Mouse (Mus musculus) lung, postnatal 4 days (tissue): ENCODE measurements around the gene Dctn3.
"Not testable (repeated sequence)": the region's sequence is repeated elsewhere in the genome, so short reads cannot be mapped to it uniquely, and the experiment has no call there.

ENCODE experiments used
- DNase-seq, 2 experiments: peaks; one replicate each; pipeline ENCODE4 v3.0.0; 2021

Dctn3 gene

GRCm38 (mm10) chr4:41696930-41697841 is 25.8 kb downstream of the Dctn3 start, which contains the start of gene Cntfr:
Cntfr (minus strand) TSS chr4:41697089.
- peak; percentile 84 to 89 for DNase-seq

DNA sequence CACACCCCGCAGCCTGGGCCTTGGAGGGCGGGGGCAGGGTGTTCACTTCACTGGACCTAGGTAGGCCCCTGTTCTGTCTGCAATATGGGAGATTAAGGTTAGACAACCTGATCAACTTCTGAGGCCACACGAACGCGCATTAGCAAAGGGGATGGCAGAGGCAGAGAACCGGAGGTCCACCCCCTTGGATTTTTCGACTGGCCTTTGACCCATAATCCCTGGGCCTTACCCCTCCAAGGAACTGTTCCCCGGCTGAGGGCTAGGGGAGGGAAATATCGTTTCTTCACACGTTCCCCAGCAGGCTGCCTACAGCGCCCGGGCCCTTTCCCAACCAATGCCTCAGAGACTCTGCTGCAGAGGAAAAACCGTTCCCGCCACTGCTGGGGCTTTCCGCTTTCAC is 26.5 kb downstream of the Dctn3 start:
- DNase-seq = not testable (repeated sequence)

DNA sequence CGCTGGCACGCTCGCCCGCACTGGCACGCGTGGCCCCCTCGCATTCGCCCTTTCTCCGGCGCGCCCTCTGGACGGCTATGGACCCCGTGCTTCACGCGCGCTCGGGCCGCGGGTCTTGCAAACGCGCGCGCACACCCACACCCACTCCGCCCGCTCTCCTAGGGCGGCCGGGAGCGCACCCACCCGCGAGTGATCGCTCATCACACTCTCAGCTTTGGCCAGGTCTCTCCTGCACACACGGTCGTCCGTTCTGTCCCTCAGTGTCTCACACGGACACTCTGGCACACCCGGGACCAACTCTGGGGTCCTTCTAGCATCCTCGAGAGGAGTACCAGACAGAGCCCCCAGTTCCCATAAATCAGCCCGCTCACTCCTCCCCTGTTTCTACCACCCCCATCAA is 27.2 kb downstream of the Dctn3 start:
- DNase-seq = not testable (repeated sequence)

DNA sequence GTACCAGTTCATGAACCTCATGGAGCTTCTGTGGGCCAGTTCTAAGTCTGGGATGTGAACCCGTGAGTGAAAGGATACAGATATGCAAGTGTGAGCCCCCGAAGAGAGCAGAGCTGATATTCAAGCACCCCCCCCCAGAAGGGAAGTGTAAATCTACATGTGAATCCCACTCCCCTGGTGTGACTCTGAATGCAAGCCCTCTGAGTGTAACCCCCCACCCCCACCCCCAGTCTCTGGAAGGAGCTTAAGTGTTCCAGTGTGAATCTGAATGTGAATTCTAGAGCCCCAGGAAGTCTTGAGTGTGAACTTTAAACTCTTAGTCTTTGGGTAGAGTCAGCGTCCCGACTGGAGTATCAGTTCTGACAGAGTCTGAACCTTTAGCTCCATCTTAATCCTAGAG is 29.5 kb downstream of the Dctn3 start:
- not testable (repeated sequence) for DNase-seq

DNA sequence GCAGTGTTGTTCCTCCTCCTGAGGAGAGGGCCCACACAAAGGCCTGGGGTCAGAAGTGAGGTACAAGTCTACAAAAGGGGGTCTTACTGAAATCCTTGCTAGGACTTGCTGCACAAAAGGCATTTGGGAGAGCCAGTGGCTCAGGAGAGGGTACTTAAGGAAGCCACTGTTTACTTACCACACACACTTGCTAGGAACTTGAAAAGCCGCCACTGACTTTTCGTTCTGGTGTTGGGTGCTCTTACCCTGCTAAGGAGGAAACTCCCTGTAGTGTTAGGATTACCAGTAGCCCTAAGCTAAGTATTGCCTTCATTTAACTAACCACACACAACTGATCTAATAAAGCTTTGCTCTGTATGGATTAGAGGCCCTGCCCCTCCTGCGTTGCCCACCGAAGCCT is 33.0 kb downstream of the Dctn3 start:
- DNase-seq = not testable (repeated sequence)

DNA sequence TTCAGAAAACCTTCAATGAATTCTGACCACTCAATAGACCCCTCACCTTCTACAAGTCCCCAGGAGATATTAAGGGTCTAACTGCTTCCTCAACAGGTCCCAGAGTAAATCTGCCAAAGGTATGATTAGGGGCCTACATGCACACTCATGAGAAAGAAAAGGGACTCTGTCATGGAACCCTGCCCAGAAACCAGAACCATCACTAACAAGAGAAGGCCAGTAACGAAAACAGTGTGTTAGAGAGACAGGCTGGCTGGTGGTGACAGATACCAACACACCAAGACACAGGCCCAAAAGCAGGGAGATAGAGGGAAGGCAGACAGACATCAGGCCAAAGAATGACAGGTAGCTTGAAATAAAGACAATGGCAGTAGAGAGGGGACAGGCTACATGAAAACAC is 34.4 kb downstream of the Dctn3 start:
- not testable (repeated sequence) for DNase-seq

DNA sequence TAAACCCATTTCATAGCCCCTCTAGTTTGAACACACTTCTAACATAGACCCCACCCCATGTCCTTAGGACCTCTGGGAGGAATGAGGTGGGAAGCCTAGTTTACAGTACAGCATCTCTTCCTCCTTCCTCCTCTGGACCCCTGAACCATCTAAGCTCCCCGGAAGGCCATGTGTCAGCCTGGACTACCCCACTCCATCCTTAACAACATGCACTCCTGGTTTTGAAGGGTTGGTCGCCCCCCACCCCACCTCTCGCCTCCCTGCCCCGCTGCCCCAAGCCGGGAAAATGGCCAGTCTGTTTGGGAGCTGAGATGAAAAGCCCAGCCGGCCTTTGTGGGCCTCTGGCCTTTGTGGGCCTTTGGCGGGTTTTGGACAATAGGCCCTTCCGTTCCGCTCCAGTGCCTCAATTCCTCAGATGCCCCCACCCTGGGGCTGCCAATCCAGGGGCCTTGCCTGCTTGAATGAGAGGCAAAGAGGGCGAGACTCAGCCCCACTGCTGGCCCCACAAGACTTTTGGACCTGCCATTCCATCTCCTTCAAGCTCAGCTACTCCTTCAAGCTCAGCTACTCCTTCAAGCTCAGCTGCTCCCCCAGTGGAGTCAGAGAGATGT is 37.0 kb downstream of the Dctn3 start:
- not testable (repeated sequence) for DNase-seq

- DNase-seq = not testable (repeated sequence)
Observed at GRCm38 (mm10) chr4:41684931-41685453, 38.0 kb downstream of the Dctn3 start.

GRCm38 (mm10) chr4:41684131-41684930 is 38.6 kb downstream of the Dctn3 start:
- not testable (repeated sequence) for DNase-seq

GRCm38 (mm10) chr4:41683303-41683702 is 39.7 kb downstream of the Dctn3 start:
- DNase-seq = not testable (repeated sequence)

- DNase-seq = no peak
Observed at GRCm38 (mm10) chr4:41682789-41683188, 40.2 kb downstream of the Dctn3 start.

DNA sequence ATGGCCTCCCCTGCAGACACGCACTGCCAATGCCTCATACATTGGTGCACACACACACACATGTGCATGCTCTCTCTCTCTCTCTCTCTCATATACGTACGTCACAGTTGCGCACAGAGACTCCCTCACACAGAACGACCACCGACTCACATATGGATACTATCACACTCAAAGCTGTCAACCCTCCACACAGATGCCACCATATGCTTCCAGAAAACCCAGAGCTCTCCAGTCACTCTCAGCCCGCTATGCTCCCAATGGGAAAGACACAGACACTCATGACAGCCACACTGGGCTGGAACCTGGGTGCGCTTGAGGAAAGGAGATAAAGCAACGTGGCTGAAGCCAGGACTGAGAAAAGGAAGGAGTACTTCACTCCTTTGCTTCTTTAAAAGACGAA is 41.0 kb downstream of the Dctn3 start:
- no peak for DNase-seq

- no peak for DNase-seq
Observed at GRCm38 (mm10) chr4:41681176-41681575, 41.8 kb downstream of the Dctn3 start.

- no peak for DNase-seq
Observed at GRCm38 (mm10) chr4:41679291-41679690, 43.7 kb downstream of the Dctn3 start.

- no peak for DNase-seq
Observed at GRCm38 (mm10) chr4:41678863-41679262, 44.1 kb downstream of the Dctn3 start.

DNA sequence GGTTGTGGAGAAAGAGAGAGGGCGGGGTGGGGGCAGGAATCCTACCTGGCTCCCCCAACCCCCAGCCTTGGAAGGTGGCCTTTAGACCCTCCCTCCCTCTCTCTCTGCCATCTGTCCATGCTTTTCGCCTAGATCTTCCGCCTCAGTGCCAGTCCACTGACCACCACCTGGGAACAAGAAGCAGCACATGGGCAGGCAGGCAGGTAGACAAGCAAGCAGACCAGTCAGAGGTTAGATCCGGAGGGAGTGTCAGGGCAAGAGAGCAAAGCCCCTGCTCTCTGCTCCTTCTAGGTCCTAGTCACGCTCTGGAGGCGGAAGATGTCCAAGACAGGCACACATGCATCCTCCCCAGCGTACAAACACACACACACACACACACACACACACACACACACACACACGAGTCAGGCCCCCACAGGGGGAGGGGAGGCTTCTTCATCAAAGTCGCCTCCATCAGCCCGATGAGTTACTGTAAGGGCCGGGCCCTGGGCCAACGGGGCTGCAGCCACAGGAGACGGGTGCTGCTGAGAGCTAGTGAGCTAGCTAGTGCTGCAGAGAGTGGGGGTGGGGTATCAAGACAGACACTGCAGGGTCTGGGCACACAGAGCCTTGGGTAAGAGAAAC is 45.9 kb downstream of the Dctn3 start:
- peak; percentile 64 to 88 for DNase-seq

DNA sequence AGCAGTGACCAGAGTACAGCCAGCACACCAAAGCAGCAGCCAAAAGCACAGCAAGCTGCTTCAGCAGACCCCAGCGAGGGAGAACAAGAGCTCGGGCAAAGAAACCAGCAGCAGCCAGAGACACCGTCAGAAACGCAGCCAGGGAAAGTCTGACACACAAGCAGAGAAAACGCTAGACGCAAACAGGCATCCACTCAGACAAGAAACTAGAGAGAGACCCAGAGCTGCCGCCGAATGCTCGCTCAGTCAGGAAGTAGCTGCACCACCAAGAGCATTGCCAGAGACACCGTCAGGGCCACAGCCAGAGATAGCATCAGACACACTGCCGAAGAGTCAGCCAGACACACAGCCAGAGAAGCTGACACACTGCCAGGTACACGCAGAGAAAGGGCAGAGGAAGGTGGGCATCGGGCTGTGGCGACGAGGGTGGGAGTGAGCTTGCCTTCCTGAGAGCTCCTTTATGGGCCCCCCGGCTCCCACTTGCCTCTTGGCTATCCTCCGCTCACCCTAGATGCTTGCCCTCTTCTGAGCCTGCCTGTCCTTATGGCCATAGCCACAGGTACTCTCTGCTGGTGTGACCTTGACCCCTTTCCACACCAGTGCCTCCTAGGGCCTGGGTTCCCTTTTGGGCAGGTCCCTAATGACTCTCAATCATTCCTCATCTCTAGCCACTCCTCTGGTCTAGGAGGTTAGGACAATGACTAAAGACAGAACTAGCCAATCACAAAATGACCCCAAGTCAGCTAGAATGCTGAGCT is 46.5 kb downstream of the Dctn3 start:
- DNase-seq = peak in 1 of 2 experiments; percentile 41

- no peak for DNase-seq
Observed at GRCm38 (mm10) chr4:41673186-41673585, 49.8 kb downstream of the Dctn3 start.

GRCm38 (mm10) chr4:41672522-41672963 is 50.4 kb downstream of the Dctn3 start:
- no peak for DNase-seq

DNA sequence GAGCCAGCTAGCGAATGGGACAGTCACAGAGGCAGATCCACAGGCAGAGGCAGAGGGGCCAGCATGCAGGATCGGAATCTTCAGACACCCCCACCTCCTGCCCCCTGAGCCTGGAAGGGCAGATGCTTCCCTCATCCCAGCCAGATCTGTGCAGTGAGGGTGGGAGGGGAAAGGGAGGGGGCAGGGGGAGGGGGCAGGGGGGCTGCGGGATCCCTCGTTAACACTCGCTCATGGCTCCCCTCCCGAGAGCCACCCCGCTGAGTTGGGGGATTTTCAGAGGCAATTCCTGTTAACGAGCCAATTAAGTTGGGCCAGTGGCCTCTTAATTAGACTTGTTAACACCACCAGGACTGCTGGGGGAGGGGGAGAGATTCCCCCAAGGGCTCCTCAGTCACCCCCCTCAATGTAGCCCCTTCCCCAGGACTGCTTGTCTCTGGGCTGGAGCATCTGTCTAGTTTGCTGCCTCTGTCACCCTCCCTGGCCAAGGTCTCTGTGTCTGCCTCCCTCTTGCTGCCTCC is 50.9 kb downstream of the Dctn3 start:
- DNase-seq = no peak

DNA sequence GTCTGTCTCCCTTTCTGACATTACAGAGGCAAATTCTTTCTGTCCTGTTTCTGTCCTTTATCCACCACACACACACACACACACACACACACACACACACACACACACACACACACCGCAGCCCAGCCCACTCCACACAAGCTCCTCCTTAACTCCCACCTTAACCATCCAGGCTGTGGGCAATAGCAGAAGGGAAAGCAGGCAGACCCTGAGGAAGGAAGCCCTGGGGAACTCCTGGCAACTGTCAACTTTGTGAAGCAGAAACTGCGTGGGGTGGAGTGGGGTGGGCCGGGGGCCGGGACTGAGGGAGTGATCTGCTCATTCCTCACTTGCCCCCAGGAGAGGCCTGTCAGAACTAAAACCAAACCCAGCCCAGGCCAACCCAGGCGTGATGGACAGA is 51.5 kb downstream of the Dctn3 start:
- no peak for DNase-seq
